Mouse (Mus musculus): Measurements from ENCODE around the gene Nrxn3. TPM values are rescaled to one million over a fixed set of nuclear protein-coding genes. Genes with fewer than 3 reads are reported as not detected.

The Nrxn3 gene
- polyA plus RNA-seq, 1 experiment from 2014 or later: 2.2 TPM

DNA sequence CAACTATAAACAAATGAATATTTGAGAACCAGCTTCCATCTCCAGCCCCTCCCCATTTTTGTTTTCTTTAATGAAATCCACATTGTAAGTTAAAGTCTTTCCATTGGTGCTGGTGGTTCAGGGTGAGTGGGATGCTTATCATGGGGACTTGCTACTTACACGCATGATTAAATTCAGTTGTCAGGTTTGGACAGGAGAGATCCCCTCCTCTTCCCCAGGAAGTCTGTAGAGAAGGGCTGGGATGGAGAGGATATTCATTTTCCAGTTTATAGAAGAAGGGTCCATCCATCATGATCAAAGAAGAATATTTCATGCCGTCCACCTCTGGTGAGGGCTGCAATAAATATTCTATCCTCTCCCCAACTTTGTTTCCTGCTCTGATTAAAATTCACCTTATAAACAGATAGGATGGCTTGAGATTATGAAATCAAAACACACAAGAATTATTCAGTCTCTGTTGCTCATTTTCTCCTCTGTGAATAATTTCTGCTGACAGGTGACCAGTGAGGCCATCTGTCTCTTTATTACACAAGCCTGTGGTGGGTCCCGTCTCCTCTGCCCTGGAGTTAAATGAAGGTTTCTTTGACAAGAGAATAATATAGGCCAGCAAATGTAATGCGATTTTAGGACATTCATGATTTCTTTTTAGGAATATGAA lies 830.7 kb downstream of the Nrxn3 start:
- ATAC-seq (ENCODE audit: insufficient number of reproducible peaks, low FRiP score): no peak
- no peak overlapping the region for H3K27ac ChIP-seq (ENCODE audit: poor library complexity, severe bottlenecking)
- H3K9me3 ChIP-seq (replicated peaks): no peaks in the 10 kb centered on the region
- H3K4me3 ChIP-seq: no peak overlapping the region
- no peaks in the 10 kb centered on the region for H3K4me1 ChIP-seq (replicated peaks)
- no peak overlapping the region for H3K9ac ChIP-seq
- H3K36me3 ChIP-seq: no peaks in the 10 kb centered on the region
- H3K4me2 ChIP-seq: no peak overlapping the region
- H3K27me3 ChIP-seq (replicated peaks): no peaks in the 10 kb centered on the region
- WGBS: 59% methylated on average over 4 of the region's 4 CpGs

DNA sequence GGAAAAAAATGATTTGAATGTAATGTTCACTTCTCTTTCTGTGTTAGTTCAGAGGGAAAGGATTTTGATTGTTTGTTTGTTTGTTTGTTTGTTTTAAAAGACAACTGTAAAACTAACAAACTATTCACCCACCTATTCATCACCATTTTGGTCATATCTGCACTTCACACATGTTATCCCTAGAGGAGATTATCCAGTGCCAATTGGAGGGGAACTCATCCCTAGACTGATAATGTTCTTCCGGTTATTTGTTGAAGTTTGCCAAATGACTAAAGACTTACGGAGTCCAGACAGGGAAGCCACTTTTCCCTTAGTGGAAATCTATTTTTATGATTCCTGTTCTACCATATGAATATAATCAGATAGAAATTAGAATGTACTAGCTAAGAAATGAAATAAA lies 831.5 kb downstream of the Nrxn3 start:
- Histone ChIP-seq H3K9me3 (replicated peaks) (no peaks in the 10 kb centered on the region), H3K4me3 (no peak overlapping the region), H3K36me3 (no peaks in the 10 kb centered on the region), H3K4me1 (replicated peaks) (no peaks in the 10 kb centered on the region), H3K4me2 (no peak overlapping the region), H3K9ac (no peak overlapping the region), H3K27ac (ENCODE audit: poor library complexity, severe bottlenecking) (no peak overlapping the region), H3K27me3 (replicated peaks) (no peaks in the 10 kb centered on the region)
- 61% methylated on average over 2 of the region's 2 CpGs for WGBS
- ATAC-seq (ENCODE audit: insufficient number of reproducible peaks, low FRiP score): no peak

DNA sequence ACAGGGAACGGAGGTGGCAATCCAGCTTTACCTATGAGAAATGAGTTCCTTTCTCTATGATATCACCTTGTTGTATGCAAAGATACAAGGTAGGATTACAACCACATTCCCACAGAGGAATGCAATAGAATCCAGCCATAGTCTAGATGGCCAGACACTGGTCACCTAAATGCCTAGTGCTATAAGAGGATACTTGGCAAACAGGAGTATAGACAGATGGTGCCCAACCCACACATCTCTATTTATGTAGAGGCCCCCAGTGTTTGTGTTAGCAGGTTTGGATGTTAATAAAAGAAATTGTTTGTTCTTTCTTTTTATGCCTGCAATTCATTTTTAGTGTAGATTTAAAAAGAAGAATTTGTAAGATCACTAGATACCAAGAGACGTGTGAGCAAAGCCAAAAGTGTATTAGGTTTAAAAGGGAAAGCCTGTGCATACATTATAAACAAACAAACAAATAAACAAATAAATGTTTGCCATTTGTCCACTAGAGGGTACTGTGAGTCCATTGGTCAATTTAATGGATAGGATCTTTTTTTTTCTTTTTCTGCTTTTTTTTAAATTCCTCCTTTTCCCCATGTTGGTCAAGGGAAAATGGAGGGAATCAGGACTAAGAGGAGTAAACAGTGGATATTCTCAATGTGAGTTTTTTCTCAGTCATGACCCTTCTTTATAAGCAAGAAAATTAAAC lies 832.2 kb downstream of the Nrxn3 start:
- H3K9me3 ChIP-seq (replicated peaks): no peaks in the 10 kb centered on the region
- H3K36me3 ChIP-seq: no peaks in the 10 kb centered on the region
- no peaks in the 10 kb centered on the region for H3K27me3 ChIP-seq (replicated peaks)
- 64% methylated on average over 2 of the region's 2 CpGs for WGBS
- no peak overlapping the region for H3K4me2 ChIP-seq
- ATAC-seq (ENCODE audit: insufficient number of reproducible peaks, low FRiP score): no peak
- no peak overlapping the region for H3K9ac ChIP-seq
- no peaks in the 10 kb centered on the region for H3K4me1 ChIP-seq (replicated peaks)
- H3K4me3 ChIP-seq: no peak overlapping the region
- no peak overlapping the region for H3K27ac ChIP-seq (ENCODE audit: poor library complexity, severe bottlenecking)

- Histone ChIP-seq H3K4me2 (no peak overlapping the region), H3K9ac (no peak overlapping the region), H3K9me3 (replicated peaks) (no peaks in the 10 kb centered on the region), H3K36me3 (no peaks in the 10 kb centered on the region), H3K4me1 (replicated peaks) (no peaks in the 10 kb centered on the region), H3K4me3 (no peak overlapping the region), H3K27me3 (replicated peaks) (no peaks in the 10 kb centered on the region), H3K27ac (ENCODE audit: poor library complexity, severe bottlenecking) (no peak overlapping the region)
- ATAC-seq (ENCODE audit: insufficient number of reproducible peaks, low FRiP score): no peak
- 82% methylated on average over 1 of the region's 1 CpGs for WGBS
Observed at GRCm38 (mm10) chr12:89558921-89559320, 836.2 kb downstream of the Nrxn3 start.

DNA sequence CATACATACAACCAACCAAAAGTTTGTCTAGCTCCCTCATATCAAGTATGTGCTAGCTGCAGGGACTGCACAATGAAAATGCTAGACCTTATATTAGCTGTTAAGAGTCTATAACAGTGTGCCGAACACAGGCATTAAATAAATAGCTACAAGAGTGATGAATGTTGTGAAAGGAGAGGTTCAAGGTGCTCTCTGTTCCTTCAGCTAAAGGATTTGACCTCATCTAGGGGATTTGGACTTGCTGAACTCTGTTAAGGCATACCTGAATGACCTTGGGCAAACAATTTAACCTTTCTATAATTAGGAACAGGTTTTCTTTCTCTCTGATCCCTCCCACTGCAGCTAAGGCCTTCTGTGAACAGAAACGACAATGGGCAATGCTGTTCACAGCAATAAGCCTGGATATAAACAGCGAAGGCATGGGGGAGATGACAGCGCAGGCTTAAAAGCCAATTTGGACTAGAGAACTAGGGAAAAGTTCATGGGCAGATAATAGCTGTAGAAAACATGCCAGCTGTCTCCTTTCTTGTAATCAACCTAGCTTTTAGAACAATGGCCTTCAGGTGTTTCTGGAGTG lies 839.4 kb downstream of the Nrxn3 start:
- H3K4me2 ChIP-seq: no peak overlapping the region
- H3K27me3 ChIP-seq (replicated peaks): no peaks in the 10 kb centered on the region
- H3K4me3 ChIP-seq: no peak overlapping the region
- WGBS: 68% methylated on average over 4 of the region's 4 CpGs
- H3K36me3 ChIP-seq: no peaks in the 10 kb centered on the region
- no peaks in the 10 kb centered on the region for H3K4me1 ChIP-seq (replicated peaks)
- H3K27ac ChIP-seq (ENCODE audit: poor library complexity, severe bottlenecking): no peak overlapping the region
- H3K9me3 ChIP-seq (replicated peaks): no peaks in the 10 kb centered on the region
- H3K9ac ChIP-seq: no peak overlapping the region
- ATAC-seq (ENCODE audit: insufficient number of reproducible peaks, low FRiP score): no peak

- H3K4me1 ChIP-seq (replicated peaks): no peaks in the 10 kb centered on the region
- H3K27me3 ChIP-seq (replicated peaks): no peaks in the 10 kb centered on the region
- WGBS: 74% methylated on average over 6 of the region's 6 CpGs
- no peaks in the 10 kb centered on the region for H3K36me3 ChIP-seq
- no peak overlapping the region for H3K4me3 ChIP-seq
- no peak overlapping the region for H3K9ac ChIP-seq
- no peak for ATAC-seq (ENCODE audit: insufficient number of reproducible peaks, low FRiP score)
- H3K4me2 ChIP-seq: no peak overlapping the region
- no peaks in the 10 kb centered on the region for H3K9me3 ChIP-seq (replicated peaks)
- no peak overlapping the region for H3K27ac ChIP-seq (ENCODE audit: poor library complexity, severe bottlenecking)
Observed at GRCm38 (mm10) chr12:89568723-89569377, 846.2 kb downstream of the Nrxn3 start.

GRCm38 (mm10) chr12:89592459-89592858 lies 869.8 kb downstream of the Nrxn3 start:
- no peaks in the 10 kb centered on the region for H3K27me3 ChIP-seq (replicated peaks)
- no peak overlapping the region for H3K4me2 ChIP-seq
- no peaks in the 10 kb centered on the region for H3K36me3 ChIP-seq
- H3K9ac ChIP-seq: no peak overlapping the region
- no peak overlapping the region for H3K27ac ChIP-seq (ENCODE audit: poor library complexity, severe bottlenecking)
- ATAC-seq (ENCODE audit: insufficient number of reproducible peaks, low FRiP score): no peak
- WGBS: 70% methylated on average over 4 of the region's 4 CpGs
- no peak overlapping the region for H3K4me3 ChIP-seq
- H3K9me3 ChIP-seq (replicated peaks): no peaks in the 10 kb centered on the region
- no peaks in the 10 kb centered on the region for H3K4me1 ChIP-seq (replicated peaks)

DNA sequence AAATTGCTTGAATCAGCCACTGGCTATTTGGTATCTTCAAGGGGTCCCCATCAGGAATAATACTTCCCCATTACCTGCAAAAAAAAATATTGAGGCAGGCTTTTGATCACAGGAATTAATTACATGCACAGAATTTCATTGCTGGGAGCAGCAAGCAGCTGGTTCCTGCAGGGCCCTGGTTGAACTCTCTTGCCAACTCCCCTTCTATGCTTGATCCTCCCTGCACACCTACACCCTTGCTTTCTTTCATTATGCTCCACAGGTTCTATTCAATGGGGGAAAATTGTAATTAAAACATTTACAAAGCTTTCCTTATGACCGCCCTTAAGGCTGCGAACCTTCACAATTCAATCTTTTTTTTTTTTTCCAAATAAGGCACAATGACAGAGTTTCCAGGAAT lies 891.0 kb downstream of the Nrxn3 start:
- Histone ChIP-seq H3K27ac (ENCODE audit: poor library complexity, severe bottlenecking) (no peak overlapping the region), H3K36me3 (no peaks in the 10 kb centered on the region), H3K9me3 (replicated peaks) (no peaks in the 10 kb centered on the region), H3K4me3 (no peak overlapping the region), H3K9ac (no peak overlapping the region), H3K27me3 (replicated peaks) (no peaks in the 10 kb centered on the region), H3K4me1 (replicated peaks) (no peaks in the 10 kb centered on the region), H3K4me2 (no peak overlapping the region)
- no peak for ATAC-seq (ENCODE audit: insufficient number of reproducible peaks, low FRiP score)
- 83% methylated on average over 2 of the region's 2 CpGs for WGBS

GRCm38 (mm10) chr12:89625746-89626145 lies 903.1 kb downstream of the Nrxn3 start:
- H3K4me2 ChIP-seq: no peak overlapping the region
- no peaks in the 10 kb centered on the region for H3K27me3 ChIP-seq (replicated peaks)
- H3K4me3 ChIP-seq: no peak overlapping the region
- ATAC-seq (ENCODE audit: insufficient number of reproducible peaks, low FRiP score): no peak
- no peak overlapping the region for H3K9ac ChIP-seq
- WGBS: 71% methylated on average over 4 of the region's 4 CpGs
- H3K27ac ChIP-seq (ENCODE audit: poor library complexity, severe bottlenecking): no peak overlapping the region
- H3K4me1 ChIP-seq (replicated peaks): no peaks in the 10 kb centered on the region
- H3K9me3 ChIP-seq (replicated peaks): no peaks in the 10 kb centered on the region
- H3K36me3 ChIP-seq: no peaks in the 10 kb centered on the region

- Histone ChIP-seq H3K9ac (no peak overlapping the region), H3K4me1 (replicated peaks) (no peaks in the 10 kb centered on the region), H3K27ac (ENCODE audit: poor library complexity, severe bottlenecking) (no peak overlapping the region), H3K4me3 (no peak overlapping the region), H3K9me3 (replicated peaks) (no peaks in the 10 kb centered on the region), H3K4me2 (no peak overlapping the region), H3K27me3 (replicated peaks) (no peaks in the 10 kb centered on the region), H3K36me3 (no peaks in the 10 kb centered on the region)
- ATAC-seq (ENCODE audit: insufficient number of reproducible peaks, low FRiP score): no peak
- WGBS: 52% methylated on average over 4 of the region's 4 CpGs
Observed at GRCm38 (mm10) chr12:89640046-89640445, 917.4 kb downstream of the Nrxn3 start.

DNA sequence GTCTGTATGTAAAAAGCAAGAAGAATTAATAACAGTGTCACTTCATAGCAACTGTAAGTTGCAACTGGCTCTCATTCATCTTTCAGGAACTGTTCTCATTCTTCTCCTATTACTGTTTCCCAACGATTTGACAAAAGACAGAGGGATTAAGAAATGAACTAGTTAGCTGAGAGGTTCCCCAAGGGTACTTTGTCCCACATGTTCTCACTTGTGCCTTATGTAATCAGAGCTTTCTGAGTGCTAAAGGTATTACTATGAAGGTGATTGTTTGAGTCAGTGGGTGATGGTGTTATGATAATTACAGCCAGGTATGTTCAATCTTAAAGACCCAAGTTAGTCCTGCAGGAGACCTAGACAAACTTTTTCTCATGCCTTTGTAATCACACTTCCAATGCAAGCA lies 918.8 kb downstream of the Nrxn3 start:
- H3K4me1 ChIP-seq (replicated peaks): no peaks in the 10 kb centered on the region
- no peak overlapping the region for H3K4me2 ChIP-seq
- 28% methylated on average over 1 of the region's 1 CpGs for WGBS
- no peaks in the 10 kb centered on the region for H3K36me3 ChIP-seq
- H3K9ac ChIP-seq: no peak overlapping the region
- no peaks in the 10 kb centered on the region for H3K27me3 ChIP-seq (replicated peaks)
- H3K9me3 ChIP-seq (replicated peaks): no peaks in the 10 kb centered on the region
- ATAC-seq (ENCODE audit: insufficient number of reproducible peaks, low FRiP score): no peak
- no peak overlapping the region for H3K27ac ChIP-seq (ENCODE audit: poor library complexity, severe bottlenecking)
- no peak overlapping the region for H3K4me3 ChIP-seq
